Mouse (Mus musculus) kidney, postnatal 14 days (tissue): ENCODE data around the gene Olfr461.
"Not testable (repeated sequence)": the region's sequence is repeated elsewhere in the genome, so short reads cannot be mapped to it uniquely, and the experiment has no call there.

Experiments
- DNase-seq: peaks from one replicate; pipeline ENCODE4 v3.0.0; 2022; ENCODE audit warnings: mixed read lengths

Gene Olfr461

DNA sequence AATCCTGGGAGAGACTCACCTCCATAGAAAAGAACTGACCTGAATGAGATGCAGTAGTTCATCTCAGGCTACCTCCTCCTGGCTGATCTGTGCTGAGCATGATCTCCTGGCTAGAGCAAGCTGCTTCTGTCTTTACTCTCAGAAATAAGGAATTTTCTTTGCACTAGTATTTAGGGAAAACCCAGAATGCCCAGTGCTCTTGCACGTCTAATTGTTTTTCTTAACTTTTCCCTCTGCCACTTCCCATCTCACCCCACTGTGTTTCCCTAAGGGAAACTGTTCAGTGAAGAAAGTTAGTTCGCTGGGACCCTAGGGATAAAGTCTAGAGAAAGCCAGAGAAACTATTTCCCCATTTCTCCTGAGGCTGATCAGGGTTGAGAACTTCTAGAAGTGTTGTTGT, at the start of gene Olfr461:
TSS of gene Olfr461 (minus strand) at position 101 of the 400 bp plus-strand sequence.
- DNase-seq = no peak

GRCm38 (mm10) chr6:40598546-40598945, 43.7 kb upstream of the Olfr461 start:
- not testable (repeated sequence) for DNase-seq

DNA sequence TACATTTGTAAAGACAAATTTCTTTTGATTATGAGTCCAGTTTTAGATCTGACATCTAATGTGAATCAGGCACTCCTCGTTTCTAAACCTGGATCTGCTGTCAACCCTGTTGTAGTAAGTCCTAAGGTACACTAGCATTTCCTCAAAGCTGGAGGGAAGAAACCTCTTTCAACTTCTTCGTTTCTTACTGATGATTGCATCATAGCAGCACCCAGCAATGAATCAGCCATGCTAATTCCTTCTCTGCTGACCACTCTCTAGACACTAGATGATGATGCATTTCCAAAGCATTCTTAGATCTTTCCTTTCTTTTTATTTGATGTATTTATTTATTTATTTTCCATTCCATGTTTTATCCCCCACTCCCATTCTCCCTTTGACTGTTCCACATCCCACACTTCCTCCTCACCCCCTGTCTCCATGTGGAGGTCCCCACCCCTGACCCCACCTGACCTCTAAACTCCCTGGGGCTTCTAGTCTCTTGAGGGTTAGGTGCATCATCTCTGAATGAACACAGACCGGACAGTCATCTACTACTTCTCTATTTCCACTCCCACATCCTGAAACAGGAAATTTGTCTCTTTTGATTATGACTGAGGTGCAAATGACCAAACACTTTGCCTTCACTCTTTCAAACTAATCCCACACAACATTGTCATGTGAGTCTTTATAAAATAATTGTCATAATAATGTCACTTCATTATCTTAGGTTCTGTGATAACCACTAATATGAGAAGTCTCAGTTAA, 40.1 kb upstream of the Olfr461 start:
- DNase-seq = no peak

- no peak for DNase-seq
Measured at GRCm38 (mm10) chr6:40588346-40588745, 33.5 kb upstream of the Olfr461 start.

DNA sequence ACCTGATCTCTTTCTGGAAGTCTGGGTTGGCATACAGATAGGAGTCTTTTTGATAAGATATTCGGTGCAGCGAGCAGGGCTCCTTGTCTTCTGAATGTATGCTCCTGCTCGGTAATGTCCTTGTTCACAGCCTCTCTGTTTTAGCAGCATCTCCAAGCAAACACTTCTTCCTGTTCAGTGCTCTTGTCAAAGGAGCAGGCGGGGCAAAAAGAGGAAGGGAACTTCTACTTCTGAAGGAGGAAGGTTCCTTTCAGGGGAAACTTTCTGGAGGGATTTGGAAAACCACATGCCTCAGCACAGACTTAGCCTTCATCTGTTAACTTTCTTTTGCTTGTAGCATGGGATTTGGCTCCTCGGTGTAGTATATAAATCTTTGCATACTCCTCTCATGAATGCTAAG, 30.8 kb upstream of the Olfr461 start, which contains the start of gene Clec5a:
TSS of gene Clec5a (minus strand) at position 177 of the 400 bp plus-strand sequence.
- DNase-seq = no peak

GRCm38 (mm10) chr6:40584336-40584735, 29.5 kb upstream of the Olfr461 start:
- no peak for DNase-seq

DNA sequence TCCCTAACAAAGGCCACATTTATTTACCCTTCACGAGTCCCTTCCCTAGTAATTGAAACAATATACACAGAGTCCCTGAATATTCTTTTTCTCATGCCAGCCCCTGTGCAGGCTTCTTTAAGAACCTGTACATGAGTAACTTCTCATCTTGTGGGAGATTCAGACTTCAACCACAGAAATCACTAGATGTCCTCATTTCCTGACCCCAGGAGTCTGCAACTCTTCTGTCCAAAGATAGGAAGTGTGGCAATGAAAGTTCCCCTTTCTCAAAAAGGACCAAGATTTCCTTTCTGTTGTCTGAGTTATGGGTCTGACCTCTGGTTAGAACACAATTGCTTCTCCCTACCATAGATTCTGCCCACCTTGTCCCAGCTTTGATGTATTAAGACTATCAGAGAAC, 21.5 kb upstream of the Olfr461 start:
- DNase-seq = no peak

DNA sequence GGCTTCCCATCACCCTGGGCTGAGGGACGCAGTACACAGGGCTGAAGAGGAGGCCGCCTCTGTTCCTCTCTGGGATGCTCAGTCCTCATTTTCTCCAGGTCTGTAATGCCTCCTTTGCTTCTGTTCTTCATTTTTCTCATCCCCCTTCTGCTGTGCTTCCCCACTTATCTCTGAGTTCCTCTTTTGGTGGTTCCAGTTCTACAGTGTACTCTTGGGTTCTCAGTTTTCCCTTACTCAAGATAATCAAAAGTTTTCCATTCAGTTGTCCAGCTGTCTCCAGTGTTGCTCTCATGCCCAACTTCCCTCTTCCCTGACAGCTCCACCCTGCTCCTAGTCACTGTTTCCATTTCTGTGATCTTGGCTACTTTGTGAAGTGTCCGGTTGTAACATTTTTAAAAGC, 18.8 kb upstream of the Olfr461 start:
- DNase-seq = no peak

GRCm38 (mm10) chr6:40569187-40569586, 14.3 kb upstream of the Olfr461 start, which contains the start of gene Olfr460:
TSS of gene Olfr460 (plus strand) at chr6:40569487.
- no peak for DNase-seq

DNA sequence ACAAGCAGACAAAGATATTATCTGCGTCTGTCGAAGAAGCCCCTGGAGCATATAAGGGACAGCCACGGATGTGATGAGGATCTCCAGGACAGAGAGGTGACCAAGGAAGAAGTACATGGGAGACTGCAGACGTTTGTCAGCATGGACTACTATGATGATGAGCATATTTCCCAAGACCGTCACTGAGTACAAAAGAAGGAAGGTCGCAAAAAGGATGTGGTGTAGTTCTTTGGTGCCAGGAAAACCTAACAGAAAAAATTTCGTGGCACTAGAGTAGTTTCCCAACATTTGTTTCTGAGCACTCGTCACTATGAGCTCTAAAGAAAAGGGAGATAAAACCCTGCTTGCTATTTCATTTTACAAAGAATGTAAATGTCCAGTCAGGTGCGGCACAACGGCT, 10.2 kb downstream of the Olfr461 start:
- DNase-seq = no peak

DNA sequence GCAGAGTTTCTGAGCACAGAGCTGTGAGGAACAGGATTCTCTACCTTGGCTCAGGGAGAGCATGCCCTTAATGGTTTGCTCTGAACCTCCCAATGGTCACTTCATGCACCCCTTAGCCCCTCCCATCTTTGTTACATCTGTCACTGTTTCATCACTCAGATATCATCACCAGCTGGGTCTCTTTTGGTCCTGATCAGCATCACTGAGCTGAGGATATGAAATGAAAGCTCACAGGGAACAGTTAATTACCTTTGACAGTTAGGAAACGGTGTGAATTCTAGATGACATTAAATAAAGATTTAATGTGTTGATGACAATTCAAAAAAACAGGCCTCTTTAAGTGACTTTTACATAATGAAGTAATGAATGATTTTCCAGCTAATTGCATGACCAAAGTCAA, 35.4 kb downstream of the Olfr461 start, which contains the start of gene Prss37:
TSS of gene Prss37 (minus strand) at position 101 of the 400 bp plus-strand sequence.
- DNase-seq = no peak

GRCm38 (mm10) chr6:40493229-40493628, 61.6 kb downstream of the Olfr461 start, which contains the start of gene Tas2r108:
TSS of gene Tas2r108 (plus strand) at chr6:40493529.
- DNase-seq = no peak
